Mouse (Mus musculus) forebrain, embryonic 13.5 days (tissue): ENCODE data around the gene Ptger1. TPM values are rescaled to one million over a fixed set of nuclear protein-coding genes. Genes with fewer than 3 reads are reported as not detected.
A peak's percentile ranks its signal among the peaks of the same experiment; 100 is the strongest.

Experiments used
- ATAC-seq: fragments of 200-750 bp; cut with Nextera tagmentation; 2 replicates; pipeline ENCODE4 v1.8.0; 2017
- H3K27ac ChIP-seq: fragments of 300-500 bp; sonication (generic); 2 replicates; pipeline ENCODE4 v1.5.1; 2015; ENCODE audit warnings: inconsistent platforms, mild to moderate bottlenecking, moderate library complexity
- H3K27me3 ChIP-seq: fragments of 300-500 bp; sonication (generic); 2 replicates; pipeline ENCODE4 v1.6.1; 2015; ENCODE audit warnings: mild to moderate bottlenecking, inconsistent platforms
- H3K36me3 ChIP-seq: fragments of 300-500 bp; sonication (generic); 2 replicates; pipeline ENCODE4 v1.6.1; 2015; ENCODE audit warnings: mild to moderate bottlenecking, inconsistent platforms; ENCODE audit not compliant: poor library complexity, severe bottlenecking
- H3K4me1 ChIP-seq: fragments of 300-500 bp; sonication (generic); 2 replicates; pipeline ENCODE4 v1.6.1; 2015; ENCODE audit warnings: inconsistent platforms
- H3K4me2 ChIP-seq: fragments of 300-500 bp; sonication (generic); 2 replicates; pipeline ENCODE4 v1.6.1; 2015; ENCODE audit warnings: inconsistent platforms, mild to moderate bottlenecking, moderate library complexity
- H3K4me3 ChIP-seq: fragments of 300-500 bp; sonication (generic); 2 replicates; pipeline ENCODE4 v1.5.1; 2015; ENCODE audit warnings: mild to moderate bottlenecking, inconsistent platforms
- H3K9ac ChIP-seq: fragments of 300-500 bp; sonication (generic); 2 replicates; pipeline ENCODE4 v1.6.1; 2015; ENCODE audit warnings: mild to moderate bottlenecking, inconsistent platforms
- H3K9me3 ChIP-seq: fragments of 300-500 bp; sonication (generic); replicated peaks from 2 replicates; pipeline ENCODE4 v1.6.1; 2016; ENCODE audit warnings: inconsistent platforms
- WGBS: fragments of 180-500 bp; shearing (Covaris S2); methylation state at CpG from one replicate; pipeline ENCODE4 v1.1.7; 2015; 5-methylcytosine and 5-hydroxymethylcytosine counted together
- polyA plus RNA-seq: library from polyadenylated mRNA; unstranded; fragments of >200 nt; fragmentation: Nextera tagmentation; extraction: Ambion mirVana; gene quantifications from 2 replicates; pipeline ENCODE4 v1.2.1, GENCODE M21; 2015

Gene Ptger1
- polyA plus RNA-seq, 1 experiment from 2014 or later, result 0.67 TPM

GRCm38 (mm10) chr8:83680603-83681002, 14.1 kb downstream of the Ptger1 start:
- Histone ChIP-seq H3K4me3 (no peak overlapping the region), H3K27me3 (no peaks in the 10 kb centered on the region), H3K4me2 (no peak overlapping the region), H3K9me3 (no peaks in the 10 kb centered on the region), H3K9ac (no peak overlapping the region), H3K36me3 (peaks cover 96% of the 10 kb centered on the region), H3K27ac (no peak overlapping the region), H3K4me1 (no peaks in the 10 kb centered on the region)
- WGBS, result 91% methylated on average over 5 of the region's 5 CpGs
- no peak for ATAC-seq

- H3K9ac ChIP-seq, result no peak overlapping the region
- no peaks in the 10 kb centered on the region for H3K27me3 ChIP-seq
- WGBS, result 25% methylated on average over 6 of the region's 6 CpGs
- H3K4me2 ChIP-seq, result no peak overlapping the region
- no peak overlapping the region for H3K27ac ChIP-seq
- H3K4me3 ChIP-seq, result no peak overlapping the region
- no peaks in the 10 kb centered on the region for H3K9me3 ChIP-seq
- ATAC-seq, result no peak
- no peaks in the 10 kb centered on the region for H3K4me1 ChIP-seq
- H3K36me3 ChIP-seq, result peaks cover 96% of the 10 kb centered on the region
Observed at GRCm38 (mm10) chr8:83681099-83681498, 14.6 kb downstream of the Ptger1 start.

- WGBS, result 96% methylated on average over 9 of the region's 9 CpGs
- H3K4me2 ChIP-seq, result no peak overlapping the region
- no peaks in the 10 kb centered on the region for H3K27me3 ChIP-seq
Observed at GRCm38 (mm10) chr8:83684517-83684916, 18.0 kb downstream of the Ptger1 start.

GRCm38 (mm10) chr8:83689264-83689663, 22.8 kb downstream of the Ptger1 start:
- Histone ChIP-seq H3K9ac (no peak overlapping the region), H3K27me3 (no peaks in the 10 kb centered on the region), H3K36me3 (peaks cover 70% of the 10 kb centered on the region), H3K4me3 (no peak overlapping the region), H3K4me1 (no peaks in the 10 kb centered on the region), H3K9me3 (no peaks in the 10 kb centered on the region), H3K4me2 (no peak overlapping the region), H3K27ac (no peak overlapping the region)
- WGBS, result 91% methylated on average over 6 of the region's 6 CpGs
- no peak for ATAC-seq

More at GRCm38 (mm10) chr8:83684517-83684916, 18.0 kb downstream of the Ptger1 start:
- no peak for ATAC-seq
- H3K36me3 ChIP-seq, result peaks cover 84% of the 10 kb centered on the region
- no peak overlapping the region for H3K4me3 ChIP-seq
- H3K9ac ChIP-seq, result no peak overlapping the region
- no peak overlapping the region for H3K27ac ChIP-seq
- H3K9me3 ChIP-seq, result no peaks in the 10 kb centered on the region
- no peaks in the 10 kb centered on the region for H3K4me1 ChIP-seq

- Histone ChIP-seq H3K27me3 (no peaks in the 10 kb centered on the region), H3K9me3 (no peaks in the 10 kb centered on the region), H3K36me3 (peaks cover 35% of the 10 kb centered on the region), H3K4me2 (no peak overlapping the region), H3K4me1 (peaks cover 15% of the 10 kb centered on the region), H3K4me3 (no peak overlapping the region), H3K9ac (no peak overlapping the region), H3K27ac (no peak overlapping the region)
- 85% methylated on average over 10 of the region's 10 CpGs for WGBS
- ATAC-seq, result no peak
Observed at GRCm38 (mm10) chr8:83693609-83694236, 27.2 kb downstream of the Ptger1 start.

- 85% methylated on average over 11 of the region's 11 CpGs for WGBS
- Histone ChIP-seq H3K36me3 (peaks cover 33% of the 10 kb centered on the region), H3K27me3 (no peaks in the 10 kb centered on the region), H3K4me1 (peaks cover 19% of the 10 kb centered on the region), H3K4me2 (no peak overlapping the region), H3K9me3 (no peaks in the 10 kb centered on the region), H3K9ac (no peak overlapping the region), H3K4me3 (no peak overlapping the region), H3K27ac (no peak overlapping the region)
- ATAC-seq, result no peak
Observed at GRCm38 (mm10) chr8:83694369-83695160, 28.1 kb downstream of the Ptger1 start.

- Histone ChIP-seq H3K9me3 (no peaks in the 10 kb centered on the region), H3K27ac (no peak overlapping the region), H3K9ac (no peak overlapping the region), H3K36me3 (peaks cover 24% of the 10 kb centered on the region), H3K4me2 (no peak overlapping the region), H3K27me3 (no peaks in the 10 kb centered on the region), H3K4me1 (peaks cover 22% of the 10 kb centered on the region), H3K4me3 (no peak overlapping the region)
- WGBS, result 85% methylated on average over 15 of the region's 17 CpGs
- no peak for ATAC-seq
Observed at GRCm38 (mm10) chr8:83695351-83696106, 29.1 kb downstream of the Ptger1 start.

GRCm38 (mm10) chr8:83697374-83698220, 31.1 kb downstream of the Ptger1 start:
- peak; percentile 2; the same call in 1 of the 2 replicates for ATAC-seq
- H3K4me1 ChIP-seq, result peaks cover 22% of the 10 kb centered on the region
- peak overlapping the region; percentile 97 for H3K4me2 ChIP-seq
- H3K36me3 ChIP-seq, result peaks cover 3% of the 10 kb centered on the region
- peak overlapping the region; percentile 57; the same call in 1 of the 2 replicates for H3K27ac ChIP-seq
- H3K4me3 ChIP-seq, result peak overlapping the region; percentile 91
- WGBS, result 67% methylated on average over 19 of the region's 19 CpGs
- H3K9ac ChIP-seq, result peak overlapping the region; percentile 96
- no peaks in the 10 kb centered on the region for H3K27me3 ChIP-seq
- no peaks in the 10 kb centered on the region for H3K9me3 ChIP-seq

GRCm38 (mm10) chr8:83698291-83698660, 31.8 kb downstream of the Ptger1 start:
- 6% methylated on average over 15 of the region's 15 CpGs for WGBS
- Histone ChIP-seq H3K9me3 (no peaks in the 10 kb centered on the region), H3K9ac (peak overlapping the region; percentile 96), H3K4me2 (peak overlapping the region; percentile 97), H3K27me3 (no peaks in the 10 kb centered on the region), H3K27ac (peak overlapping the region; percentile 69; the same call in 1 of the 2 replicates), H3K36me3 (no peaks in the 10 kb centered on the region), H3K4me3 (peak overlapping the region; percentile 91), H3K4me1 (peaks cover 22% of the 10 kb centered on the region)
- ATAC-seq, result peak; percentile 22

GRCm38 (mm10) chr8:83698661-83699453, 32.4 kb downstream of the Ptger1 start, which contains the start of gene Pkn1:
Gene Pkn1 (minus strand): TSS chr8:83699179.
- peak; percentile 87 for ATAC-seq
- Histone ChIP-seq H3K4me1 (peaks cover 22% of the 10 kb centered on the region), H3K4me3 (peak within 1 kb of the TSS; percentile 91), H3K36me3 (no peaks in the 10 kb centered on the region), H3K9me3 (no peaks in the 10 kb centered on the region), H3K4me2 (peak within 1 kb of the TSS; percentile 97), H3K27me3 (no peaks in the 10 kb centered on the region), H3K9ac (peak within 1 kb of the TSS; percentile 96), H3K27ac (peak within 1 kb of the TSS; percentile 69)
- WGBS, result under 1% methylated on average over 52 of the region's 85 CpGs

- Histone ChIP-seq H3K27ac (peak overlapping the region; percentile 69; the same call in 1 of the 2 replicates), H3K36me3 (no peaks in the 10 kb centered on the region), H3K9ac (peak overlapping the region; percentile 96), H3K9me3 (no peaks in the 10 kb centered on the region), H3K4me3 (peak overlapping the region; percentile 91), H3K4me1 (peaks cover 22% of the 10 kb centered on the region), H3K27me3 (0 out of 2 replicates have a peak, but pooled peaks cover 2% of the 10 kb centered on the region), H3K4me2 (peak overlapping the region; percentile 97)
- no peak for ATAC-seq
- 49% methylated on average over 9 of the region's 9 CpGs for WGBS
Observed at GRCm38 (mm10) chr8:83699566-83699965, 33.1 kb downstream of the Ptger1 start.
